Mouse (Mus musculus): ENCODE measurements around the gene Sf3a1.
"Not testable (repeated sequence)": the region's sequence is repeated elsewhere in the genome, so short reads cannot be mapped to it uniquely, and the experiment has no call there.

Sf3a1 gene

DNA sequence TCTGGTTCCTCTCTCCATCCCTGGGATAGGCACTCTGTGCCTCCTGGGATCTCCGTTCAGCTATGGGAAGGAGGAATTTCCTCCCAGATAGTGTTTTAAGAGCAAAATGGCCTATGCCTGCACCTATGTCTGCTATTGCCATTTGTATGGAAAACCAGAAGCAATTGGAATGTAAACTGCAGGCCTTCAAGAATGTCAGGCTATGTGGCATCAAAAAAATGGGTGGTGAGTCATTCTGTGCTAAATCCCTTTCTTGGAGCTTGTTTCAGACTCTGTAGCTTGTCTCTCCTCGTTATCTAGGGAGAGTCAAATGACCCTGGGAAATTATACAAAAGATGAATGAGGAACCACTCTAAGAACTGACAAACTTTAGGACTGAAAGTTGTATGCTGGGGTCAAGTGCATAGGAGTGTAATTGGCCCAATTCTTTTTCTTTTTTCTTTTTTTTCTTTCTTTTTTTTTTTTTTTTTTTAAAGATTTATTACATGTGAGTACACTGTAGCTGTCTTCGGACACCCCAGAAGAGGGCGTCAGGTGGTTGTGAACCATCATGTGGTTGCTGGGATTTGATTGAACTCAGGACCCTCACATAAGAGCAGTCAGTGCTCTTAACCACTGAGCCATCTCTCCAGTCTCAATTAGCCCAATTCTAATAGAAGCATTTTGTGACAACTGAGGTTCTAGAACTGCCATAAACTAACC lies 24.3 kb downstream of the Sf3a1 start:
- in situ Hi-C loops (cut with MboI, MseI) = no loop called here

DNA sequence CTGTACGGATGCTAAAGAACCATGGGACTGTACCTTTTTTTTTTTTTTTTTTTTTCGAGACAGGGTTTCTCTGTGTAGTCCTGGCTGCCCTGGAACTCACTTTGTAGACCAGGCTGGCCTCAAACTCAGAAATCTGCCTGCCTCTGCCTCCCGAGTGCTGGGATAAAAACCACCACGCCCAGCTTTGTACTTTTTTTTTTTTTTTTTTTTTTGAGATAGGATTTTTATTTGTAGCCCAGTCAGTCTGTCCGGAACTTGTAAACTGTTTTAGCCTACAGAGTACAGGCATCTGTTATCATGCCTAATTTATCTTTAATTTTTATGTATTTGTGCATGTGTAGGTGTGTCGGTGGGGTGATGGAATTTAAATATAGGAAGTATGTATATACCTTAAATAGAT lies 25.3 kb downstream of the Sf3a1 start:
- in situ Hi-C loops (cut with MboI, MseI) = not testable (repeated sequence)

DNA sequence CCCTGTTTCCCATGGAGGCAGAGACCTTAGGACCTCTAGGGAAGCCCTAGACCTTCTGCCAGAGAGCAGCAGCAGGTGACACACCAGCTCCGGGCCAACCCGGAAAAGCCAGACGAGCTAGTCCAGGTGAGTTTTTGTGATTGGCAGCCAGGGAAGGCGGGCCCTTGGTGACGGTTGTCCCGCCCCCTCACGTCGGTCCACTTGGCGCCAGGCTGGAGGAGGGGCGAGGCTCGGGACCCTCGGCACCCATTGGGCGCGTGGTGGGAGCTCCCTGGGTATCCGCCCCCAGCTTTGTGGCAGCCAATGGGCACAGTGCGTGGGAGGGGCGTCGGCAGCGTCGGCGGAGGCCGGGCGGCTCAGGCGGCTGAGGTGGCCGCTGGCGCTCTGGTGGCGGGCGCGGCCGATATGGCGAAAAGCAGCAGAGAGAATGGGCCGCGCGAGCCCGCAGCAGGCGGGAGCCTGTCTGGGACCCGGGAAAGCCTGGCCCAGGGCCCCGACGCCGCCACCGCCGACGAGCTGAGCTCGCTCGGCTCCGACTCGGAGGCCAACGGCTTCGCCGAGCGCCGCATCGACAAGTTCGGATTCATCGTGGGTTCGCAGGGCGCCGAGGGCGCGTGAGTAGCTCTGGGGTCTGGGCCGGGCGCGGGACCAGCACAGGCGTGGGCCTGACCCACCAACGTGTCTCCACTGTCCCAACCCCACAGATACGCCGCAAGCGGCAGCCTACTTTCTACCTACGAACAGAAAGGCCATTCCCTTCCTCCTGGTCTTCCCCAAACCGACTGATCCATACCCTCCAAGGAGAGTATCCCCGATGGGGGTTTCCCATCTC lies 26.6 kb downstream of the Sf3a1 start, which contains the start of gene Tbc1d10a:
Tbc1d10a (plus strand) TSS at position 304 of the 832 bp plus-strand sequence.
- in situ Hi-C loops (cut with MboI, MseI) = no loop called here

DNA sequence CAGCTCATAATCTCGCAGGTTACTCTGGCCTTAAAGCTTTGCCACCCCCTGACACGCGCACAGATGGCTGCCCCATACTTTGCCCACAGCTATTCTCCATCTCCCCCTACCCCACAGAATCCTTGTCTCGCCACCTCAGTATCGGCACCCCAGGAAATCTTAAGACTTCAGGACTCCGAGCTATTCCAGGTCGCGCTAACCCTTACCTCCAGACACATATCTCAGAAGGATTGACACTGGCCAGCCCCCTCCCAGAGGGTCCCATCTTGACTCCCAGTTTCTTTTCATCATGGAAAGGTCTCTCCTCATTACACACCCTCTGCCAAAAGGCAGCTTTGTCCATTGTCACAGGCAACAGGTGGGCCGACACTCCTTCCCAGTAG lies 27.2 kb downstream of the Sf3a1 start:
- in situ Hi-C loops (cut with MboI, MseI) = no loop called here

DNA sequence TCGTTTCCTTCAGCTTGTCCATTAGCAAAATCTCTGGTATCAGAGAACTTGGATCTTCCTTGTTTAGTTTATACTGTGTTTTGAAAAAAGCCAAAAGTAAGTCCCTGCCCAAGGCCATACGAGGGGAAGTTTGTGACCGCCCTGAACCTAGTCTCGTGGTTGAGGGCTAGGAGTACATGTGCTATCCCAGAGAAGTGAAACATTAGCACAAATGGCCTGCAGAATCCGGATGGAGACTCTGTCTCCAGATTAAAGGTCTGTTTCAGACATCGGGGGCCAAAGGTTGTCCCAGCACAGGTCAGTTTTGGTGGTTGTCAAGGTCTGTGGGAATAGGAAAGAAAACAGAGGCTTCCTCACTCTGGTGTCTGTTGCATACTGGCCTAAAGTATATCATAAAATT lies 29.0 kb downstream of the Sf3a1 start:
- in situ Hi-C loops (cut with MboI, MseI) = no loop called here

DNA sequence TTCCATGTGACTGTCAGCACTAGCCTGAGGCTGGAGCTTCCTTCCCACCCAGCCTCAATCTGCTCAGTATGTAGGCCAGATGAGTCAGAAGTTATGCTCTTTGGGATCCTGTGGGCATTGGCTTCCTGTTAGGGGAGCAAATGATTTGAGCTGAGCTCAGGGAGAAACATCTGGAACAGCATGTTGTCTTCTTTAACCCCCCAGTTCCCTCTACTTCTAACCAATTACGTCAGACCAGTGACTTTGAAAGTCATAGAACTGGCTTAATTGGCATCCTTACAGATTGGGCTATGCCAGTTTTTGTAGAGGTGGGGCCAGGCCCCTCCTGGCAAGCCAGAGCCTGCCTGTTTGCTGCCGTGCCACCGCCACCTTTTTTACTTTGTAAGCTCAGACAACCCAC lies 30.5 kb downstream of the Sf3a1 start:
- in situ Hi-C loops (cut with MboI, MseI) = no loop called here

DNA sequence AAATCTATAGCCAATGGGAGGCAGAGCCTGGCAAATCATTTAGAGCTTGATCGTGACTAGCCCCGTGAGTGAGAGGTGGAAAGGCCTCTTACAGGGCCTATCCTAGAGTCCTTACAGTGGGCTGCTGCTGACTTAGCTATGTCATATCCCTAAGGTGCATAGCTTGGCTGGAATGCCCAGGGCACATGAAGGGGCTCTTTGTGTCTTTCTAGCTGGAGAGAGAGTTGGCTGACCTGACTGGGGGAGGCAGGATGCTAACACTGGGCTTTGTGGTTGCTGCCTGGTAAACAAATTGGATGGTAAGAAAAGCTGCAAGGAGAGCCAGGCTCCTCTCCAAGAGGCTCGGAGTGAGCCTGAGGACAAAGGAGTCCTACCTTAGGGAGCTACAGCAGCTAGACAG lies 32.6 kb downstream of the Sf3a1 start:
- in situ Hi-C loops (cut with MboI, MseI) = no loop called here

DNA sequence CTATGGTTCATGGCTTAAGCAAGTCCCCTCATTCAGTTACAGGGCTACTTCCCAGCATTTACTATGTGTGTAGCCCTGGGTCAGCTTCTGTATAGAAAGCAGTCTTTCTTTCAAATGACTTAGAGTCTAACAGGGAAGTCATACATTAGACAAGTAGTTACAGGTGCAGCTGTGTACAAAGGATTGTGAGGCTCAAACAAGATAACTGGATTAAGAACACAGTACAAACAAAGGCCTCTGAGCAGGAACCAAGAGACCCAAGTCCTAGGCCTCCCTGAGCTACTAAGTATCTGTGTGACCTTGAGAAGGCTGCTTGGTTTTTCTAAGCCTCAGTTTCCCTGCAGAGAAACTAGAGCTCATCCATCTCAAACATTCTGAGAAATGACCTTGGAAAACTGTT lies 33.3 kb downstream of the Sf3a1 start:
- in situ Hi-C loops (cut with MboI, MseI) = no loop called here

DNA sequence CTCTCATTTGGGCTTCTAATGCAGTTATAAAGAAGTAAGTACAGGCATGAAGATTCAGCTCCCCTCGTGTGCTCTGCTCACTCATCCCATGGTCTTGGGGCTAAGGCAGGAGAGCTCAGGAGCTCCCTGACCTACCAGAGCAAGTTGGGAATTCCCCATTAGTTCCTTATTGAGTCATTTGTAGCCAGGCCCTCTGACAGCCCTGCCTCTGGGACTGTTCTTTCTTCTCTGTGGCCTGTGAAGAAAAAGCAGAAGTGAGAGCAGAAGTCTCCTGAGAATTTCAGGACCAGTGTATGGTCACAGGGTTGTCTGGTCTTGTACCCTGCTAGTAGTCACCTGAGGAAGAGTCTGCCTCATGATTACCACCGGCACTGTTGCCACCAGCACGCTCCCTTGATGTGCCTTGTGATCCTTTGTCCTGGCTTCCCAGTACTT lies 35.5 kb downstream of the Sf3a1 start:
- in situ Hi-C loops (cut with MboI, MseI) = no loop called here

DNA sequence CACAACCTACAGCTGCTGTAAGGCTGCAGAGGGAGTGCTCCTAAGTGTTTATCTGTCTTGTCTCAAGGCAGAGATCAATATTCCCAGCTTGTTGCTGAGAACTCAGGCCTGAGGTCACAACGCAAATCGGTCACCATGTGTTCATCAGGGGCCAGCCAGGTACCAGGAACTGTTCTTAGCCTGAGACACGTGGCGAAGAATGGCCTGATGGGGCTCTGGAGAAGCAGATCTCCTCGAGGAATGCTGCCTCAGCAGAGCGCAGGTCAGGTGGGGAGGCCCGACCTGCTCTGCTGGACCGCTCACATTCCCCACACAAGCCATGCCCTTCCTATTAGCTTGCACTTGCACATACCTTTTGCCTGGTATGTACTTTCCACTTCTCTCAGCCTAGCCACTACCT lies 36.5 kb downstream of the Sf3a1 start:
- in situ Hi-C loops (cut with MboI, MseI) = no loop called here

DNA sequence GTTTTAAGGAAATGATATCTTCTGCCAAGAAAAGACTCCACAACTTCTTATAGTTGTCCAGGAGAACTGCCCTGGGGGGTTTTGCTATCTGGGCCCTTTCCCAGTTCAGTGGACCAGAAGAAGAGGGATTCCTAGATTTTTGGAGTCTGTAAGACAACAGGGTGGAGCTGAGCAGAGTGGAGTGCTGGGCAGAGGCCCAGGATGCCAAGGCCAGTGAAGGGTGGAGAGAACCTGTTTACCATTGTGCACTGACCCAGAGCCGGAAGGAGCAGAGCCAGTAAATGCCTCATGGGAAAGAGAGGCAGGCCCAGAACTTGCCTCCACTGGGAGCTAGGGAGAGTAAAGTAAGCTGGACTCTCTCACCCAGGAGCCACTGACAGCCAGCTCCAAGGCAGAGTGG lies 37.5 kb downstream of the Sf3a1 start:
- in situ Hi-C loops (cut with MboI, MseI) = no loop called here

DNA sequence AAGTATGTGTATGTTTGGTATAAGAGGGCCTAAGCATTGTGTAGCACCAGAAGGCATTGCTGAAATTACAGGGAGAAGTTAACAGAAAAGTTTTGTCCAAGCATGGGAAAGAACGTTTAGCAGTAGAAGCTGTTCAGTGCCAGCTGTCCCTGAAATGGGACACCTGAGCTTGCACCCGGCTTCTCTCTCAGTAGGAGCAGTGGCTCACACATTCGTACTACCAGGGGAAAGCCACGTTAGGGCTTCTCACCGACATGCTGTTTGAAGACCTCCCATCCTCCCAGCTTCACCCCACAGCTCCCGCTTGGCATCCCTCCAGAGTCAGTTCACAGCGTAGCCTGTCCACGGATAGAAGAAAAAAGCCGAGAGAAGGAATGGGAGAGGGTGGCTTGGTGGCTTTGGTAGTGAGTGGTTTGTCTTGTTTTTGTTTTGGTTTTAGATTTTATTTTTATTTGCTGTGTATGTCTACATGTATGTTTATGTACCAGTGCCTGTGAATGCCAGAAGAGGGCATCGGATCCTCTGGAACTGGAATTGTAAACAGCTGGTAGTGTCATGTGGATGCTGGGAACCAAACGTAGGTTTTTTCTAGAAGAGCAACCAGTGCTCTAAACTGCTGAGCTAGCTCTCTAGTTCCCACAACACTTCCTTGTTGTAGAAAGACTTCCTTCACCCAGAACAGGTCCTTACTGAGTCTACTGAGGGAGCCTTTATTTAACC lies 42.0 kb downstream of the Sf3a1 start:
- in situ Hi-C loops (cut with MboI, MseI) = no loop called here

DNA sequence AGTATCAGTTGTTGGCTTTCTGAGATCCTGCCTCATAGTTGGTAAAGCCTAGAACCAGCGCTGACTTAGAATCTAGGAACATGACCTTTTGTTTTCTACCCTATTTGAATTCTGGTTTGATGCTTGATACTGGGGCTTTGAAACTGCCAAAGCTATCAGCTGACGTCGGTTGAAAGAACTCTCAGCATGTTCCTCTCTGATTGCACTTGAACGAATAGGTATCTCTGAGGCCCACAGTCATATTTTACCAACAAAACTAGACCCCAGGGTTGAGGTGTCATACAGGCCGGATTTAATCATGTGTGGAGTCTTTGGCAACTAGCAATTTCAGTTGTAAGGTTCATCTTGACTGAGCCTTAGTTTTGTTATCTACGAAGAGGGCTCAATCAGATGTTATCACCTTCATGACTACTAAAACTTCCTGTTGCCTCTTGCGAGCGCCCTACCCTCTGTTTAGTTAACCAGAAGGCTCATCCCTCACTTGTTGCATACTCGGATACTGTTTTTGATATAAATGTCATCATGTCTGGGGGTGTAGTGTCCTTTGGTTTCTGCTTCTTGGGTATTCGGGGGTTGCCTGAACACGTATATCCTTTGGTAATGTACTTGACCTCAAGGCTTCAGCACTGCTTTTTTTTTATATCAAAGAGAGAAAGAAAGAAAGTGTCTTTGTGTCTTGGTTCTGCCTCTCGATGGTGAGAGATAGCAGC lies 43.0 kb downstream of the Sf3a1 start:
- in situ Hi-C loops (cut with MboI, MseI) = no loop called here

DNA sequence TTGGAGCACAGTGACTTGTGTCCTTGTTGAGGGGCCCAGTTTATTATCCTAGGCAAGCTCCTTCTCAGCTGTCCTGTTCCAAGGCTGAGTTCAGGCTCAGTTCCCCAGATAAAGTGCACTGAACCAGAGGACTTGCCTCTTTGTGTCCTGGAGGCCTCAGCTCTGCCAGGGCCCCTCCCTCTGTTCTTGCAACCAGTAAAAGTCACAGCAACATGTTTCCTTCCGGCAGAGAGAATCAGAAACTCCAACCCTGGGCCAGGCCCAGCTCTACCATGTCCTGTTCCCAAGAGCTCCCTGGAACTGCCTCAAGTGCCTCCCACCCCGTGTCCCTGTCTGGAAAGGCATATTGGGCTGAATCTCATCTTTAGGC lies 43.5 kb downstream of the Sf3a1 start:
- in situ Hi-C loops (cut with MboI, MseI) = no loop called here

DNA sequence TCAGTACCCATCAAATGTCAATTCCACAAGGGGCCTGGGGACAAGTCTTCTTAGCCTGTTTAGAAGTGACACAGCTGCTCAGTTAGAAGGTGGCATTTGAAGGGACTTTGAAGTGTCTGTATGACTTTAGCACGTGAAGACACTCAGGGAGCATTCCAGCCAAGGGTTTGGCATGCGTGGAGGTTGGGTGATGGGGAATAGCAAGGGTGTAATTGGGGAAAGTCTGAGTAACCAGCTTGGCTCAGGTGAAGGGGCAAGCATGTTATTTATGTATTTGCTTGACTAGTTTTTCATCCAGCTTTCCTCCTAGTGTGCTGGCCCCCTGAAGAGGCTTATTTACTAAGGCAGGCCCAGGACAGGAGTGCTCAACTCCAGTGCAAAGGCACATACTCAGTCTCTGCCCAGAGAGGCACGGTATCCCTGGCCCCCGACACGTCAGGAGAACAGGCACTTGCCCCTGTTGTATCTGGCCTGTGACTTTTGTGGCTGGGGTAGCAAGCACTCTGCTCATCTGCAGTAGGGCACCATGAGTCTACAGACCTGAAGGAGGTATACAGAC lies 45.0 kb downstream of the Sf3a1 start:
- in situ Hi-C loops (cut with MboI, MseI) = loop anchor here (5.0 kb wide), 1 partner anchor 68 kb away; the partner anchor contains the start of gene Rnf215

DNA sequence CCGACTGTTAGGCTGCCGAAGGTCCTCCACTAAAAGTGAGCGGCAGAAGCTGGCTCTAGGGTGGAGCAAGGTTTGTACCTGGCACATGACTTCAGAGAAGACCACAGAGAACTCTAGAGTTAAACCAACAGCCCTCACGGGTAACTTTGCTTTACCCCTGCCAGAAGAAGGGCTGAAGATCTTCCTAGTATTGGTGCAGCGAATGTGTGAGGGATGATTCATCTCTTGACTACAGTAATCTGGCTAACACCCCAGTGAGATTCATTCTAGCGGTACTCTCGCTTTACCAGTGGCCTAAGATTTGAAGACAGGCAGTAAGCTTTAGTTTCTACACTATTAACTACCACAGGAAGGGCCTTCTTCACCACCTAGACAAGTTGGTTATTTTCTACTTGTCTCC lies 45.8 kb downstream of the Sf3a1 start:
- in situ Hi-C loops (cut with MboI, MseI) = loop anchor here (5.0 kb wide), 1 partner anchor 69 kb away; the partner anchor contains the start of gene Rnf215

DNA sequence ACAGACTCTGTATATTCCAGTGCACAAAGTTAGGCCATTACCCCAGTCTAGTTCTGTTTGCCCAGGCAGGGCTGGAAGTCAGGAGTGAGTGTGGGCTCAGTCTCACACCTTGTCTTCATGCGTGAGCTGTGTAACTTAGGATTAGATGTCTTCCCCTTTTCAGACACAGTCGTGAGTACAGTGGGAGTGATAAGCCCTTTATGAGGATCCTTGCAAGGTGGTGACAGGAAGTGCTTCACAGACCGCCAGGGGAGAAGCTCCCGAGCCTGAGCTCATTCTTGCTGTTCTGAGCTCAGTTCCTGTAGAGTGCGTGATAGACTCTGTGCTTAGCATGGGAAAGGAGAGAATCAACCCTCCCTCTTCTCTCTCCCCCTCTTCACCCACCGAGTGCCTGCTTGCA lies 46.4 kb downstream of the Sf3a1 start:
- in situ Hi-C loops (cut with MboI, MseI) = loop anchor here (5.0 kb wide), 1 partner anchor 69 kb away; the partner anchor contains the start of gene Rnf215

DNA sequence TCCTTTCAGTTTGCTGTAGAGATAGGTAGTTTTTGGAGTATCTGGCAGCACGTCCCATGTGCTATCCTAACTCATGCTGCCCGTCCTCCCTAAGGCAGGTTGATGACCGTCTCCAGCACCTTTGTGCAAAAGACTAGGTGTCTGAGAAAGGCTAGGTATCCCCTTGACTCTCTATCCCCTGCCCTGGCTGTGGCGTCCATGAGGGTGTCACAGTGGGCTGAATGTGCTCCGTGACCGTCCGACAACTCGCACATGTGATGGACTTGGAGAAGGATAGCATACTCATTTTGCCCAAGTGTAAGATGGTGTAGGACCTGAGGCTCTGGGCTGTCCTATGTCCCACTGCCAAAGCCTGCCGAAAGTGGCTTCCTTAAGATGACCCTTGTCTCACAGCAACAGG lies 47.5 kb downstream of the Sf3a1 start:
- in situ Hi-C loops (cut with MboI, MseI) = loop anchor here (5.0 kb wide), 1 partner anchor 70 kb away; the partner anchor contains the start of gene Rnf215

DNA sequence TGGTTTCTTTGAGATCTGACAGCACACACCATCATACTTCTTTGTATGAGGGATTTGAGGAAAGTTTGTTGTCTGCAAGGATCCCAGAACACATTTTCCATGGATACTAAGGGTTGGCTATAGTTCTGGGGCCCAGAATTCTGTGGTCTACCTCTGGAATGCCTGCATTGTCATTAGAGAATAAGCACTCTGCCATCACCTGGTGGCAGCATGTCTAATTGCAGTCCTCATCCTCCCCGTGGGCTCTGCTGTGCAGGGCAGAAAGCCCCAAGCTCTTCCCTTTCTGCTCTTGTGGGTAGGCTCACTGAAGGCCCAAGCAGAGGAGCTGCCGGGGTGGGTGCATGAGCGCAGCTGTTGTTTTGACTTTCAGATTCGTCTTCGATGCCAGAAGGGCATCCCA lies 49.4 kb downstream of the Sf3a1 start:
- in situ Hi-C loops (cut with MboI, MseI) = loop anchor here (5.0 kb wide), 1 partner anchor 72 kb away; the partner anchor contains the start of gene Rnf215

DNA sequence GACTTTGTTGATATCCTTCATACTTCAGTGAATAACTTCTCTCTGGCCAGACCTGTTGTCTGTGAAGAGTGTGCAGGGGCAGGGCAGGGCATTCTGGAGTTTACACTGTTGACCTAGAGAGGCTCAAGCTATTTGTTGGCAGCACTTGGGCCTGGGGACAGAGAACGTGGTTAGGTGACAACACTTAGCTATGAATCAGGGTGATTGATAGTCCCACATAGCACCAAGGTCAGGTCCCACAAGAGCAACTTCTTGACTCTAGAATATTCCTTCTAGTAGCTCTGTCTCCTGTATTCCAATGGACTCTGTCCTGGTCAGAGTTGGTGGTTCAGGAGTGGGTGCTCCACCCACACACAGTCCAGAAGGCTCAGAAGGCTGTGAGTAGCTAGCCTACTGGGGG lies 50.6 kb downstream of the Sf3a1 start:
- in situ Hi-C loops (cut with MboI, MseI) = loop anchor here (5.0 kb wide), 1 partner anchor 38 kb away; no protein-coding TSS in a partner anchor

DNA sequence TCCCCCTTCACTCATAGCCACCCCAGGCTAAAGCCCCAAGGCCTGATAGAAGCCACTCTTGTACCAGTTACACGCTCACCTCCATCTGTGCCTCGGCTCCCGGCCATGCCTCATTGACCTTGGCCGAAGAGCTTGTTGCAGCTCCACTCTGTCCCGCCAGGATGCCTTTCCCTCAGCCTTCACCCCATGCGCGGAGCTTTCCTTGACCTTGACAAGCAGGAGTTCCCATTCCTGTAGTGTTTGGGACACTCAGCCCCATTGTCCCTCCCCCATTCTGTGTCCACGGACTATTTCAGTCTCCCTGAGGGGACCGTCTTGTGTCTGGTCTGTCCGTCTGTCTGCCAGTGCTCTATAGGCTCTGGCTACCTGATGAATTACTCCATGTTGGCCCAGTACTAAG lies 53.0 kb downstream of the Sf3a1 start:
- in situ Hi-C loops (cut with MboI, MseI) = loop anchor here (5.0 kb wide), 1 partner anchor 41 kb away; no protein-coding TSS in a partner anchor
